Mouse (Mus musculus) skeletal muscle tissue, adult 2 months (tissue): ENCODE results near the gene Aak1.
"Not testable (repeated sequence)": the region's sequence is repeated elsewhere in the genome, so short reads cannot be mapped to it uniquely, and the experiment has no call there.

Source experiments
- DNase-seq: peaks from one replicate; pipeline ENCODE4 v3.0.0-alpha.2; 2012; ENCODE audit warnings: low read depth, low spot score

Aak1 gene

DNA sequence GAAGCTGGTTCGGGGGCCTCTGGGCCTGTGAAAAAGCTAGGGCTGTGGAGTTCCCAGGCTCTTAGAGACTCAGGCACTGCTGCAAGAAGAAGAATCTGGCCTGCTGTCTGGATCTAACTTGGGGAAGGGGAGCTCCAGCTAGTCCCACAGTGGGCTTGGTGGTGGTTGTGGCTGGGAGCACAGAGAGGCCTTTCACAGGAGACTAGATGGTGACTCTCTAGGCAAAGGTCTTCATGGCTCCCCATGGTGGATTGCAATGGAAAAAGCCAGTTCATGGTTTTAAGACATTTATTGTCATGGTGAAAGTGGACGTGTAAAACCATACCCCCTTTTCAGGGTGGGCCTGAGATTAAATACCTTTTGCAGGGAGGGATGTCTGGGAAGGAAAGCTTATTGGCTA lies 10.2 kb upstream of the Aak1 start:
- DNase-seq: no peak

DNA sequence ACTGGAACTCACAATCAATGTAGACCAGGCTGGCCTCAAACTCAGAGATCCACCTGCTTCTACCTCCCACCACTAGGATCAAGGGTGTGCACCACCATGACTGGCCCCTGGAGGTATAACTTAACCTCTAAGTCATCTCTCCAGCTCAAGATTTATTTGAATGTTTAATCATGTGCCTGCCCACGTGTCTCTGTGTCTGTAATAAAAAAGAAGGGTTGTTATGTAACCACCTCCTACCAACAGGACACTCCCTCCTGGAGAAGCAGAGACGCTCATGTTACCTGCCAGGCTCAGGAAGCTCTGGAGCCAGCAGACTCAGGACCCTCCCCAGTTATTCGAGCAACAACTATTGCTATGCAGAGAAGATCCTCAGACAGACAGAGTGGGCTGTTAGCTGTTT lies 7.4 kb upstream of the Aak1 start:
- no peak for DNase-seq

DNA sequence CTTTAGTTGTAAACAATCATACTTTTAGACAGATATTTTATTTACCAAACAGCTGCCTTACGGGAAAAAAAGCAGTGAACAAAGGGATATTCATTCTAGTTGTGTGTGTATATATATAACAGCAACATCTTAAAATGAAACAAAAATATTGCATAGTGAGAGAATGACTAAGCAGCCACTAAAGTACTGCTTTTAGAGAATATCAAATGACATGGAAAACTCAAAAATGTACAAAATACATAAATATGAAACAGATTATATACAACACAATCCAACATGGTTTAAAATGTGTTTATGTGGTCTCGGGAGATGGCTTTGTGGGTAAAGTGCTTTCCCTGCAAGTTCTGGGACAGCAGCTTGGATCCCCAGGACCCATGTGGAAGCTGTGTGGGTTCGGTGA lies 5.7 kb upstream of the Aak1 start:
- no peak for DNase-seq

DNA sequence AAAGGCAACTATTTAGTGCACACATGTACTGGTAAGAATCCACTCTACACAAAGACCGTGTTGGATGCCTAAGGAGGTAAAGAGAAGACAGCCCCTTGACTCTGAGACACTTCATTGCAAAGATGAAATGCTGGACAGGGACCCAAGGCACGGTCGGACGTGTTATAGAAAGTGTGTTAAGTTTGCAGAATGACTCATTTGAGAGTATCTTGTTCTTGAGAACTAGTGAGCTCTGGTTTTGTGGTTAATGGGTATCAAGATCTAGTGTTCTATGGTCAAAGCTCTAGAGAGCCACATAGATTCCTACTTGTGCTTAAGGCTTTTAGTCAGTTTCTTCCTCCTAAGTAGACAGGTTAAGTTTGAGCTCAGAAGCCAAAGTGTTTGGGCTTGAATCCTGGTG lies 2.9 kb upstream of the Aak1 start:
- no peak for DNase-seq

DNA sequence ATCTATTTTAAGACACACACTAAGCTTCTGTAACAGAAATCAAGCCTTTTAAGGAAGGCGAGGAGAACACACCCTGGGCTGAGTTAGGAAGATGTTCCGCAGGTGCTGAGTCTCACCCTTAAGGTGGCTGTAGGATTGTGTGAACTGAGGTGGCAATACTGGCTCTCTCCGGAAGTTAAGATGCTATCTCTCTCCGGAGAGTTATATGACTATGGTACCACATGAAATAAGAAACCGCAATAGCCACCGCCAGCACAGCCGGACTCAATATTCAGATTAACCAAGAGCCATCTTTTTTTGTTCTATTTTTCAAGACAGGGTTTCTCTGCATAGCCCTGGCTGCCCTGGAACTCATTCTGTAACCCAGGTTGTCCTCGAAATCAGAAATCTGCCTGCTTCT lies 1.5 kb upstream of the Aak1 start:
- DNase-seq: no peak

DNA sequence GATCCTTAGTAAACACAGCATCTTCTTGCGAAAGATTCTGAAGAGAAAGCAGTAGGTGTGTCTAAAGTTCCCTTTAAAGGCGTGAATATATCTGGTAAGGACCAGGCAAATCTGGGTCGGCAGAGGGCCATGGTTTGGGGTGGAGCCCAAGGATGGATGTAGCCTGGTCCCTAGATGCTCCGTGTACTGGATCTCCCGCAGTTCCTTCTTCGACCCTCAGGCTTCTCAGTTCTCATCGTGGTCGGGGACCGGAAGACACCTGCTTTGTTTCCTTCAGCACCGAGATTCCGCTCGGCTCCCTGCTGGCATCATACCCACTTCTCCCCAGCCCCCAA lies 770 bp upstream of the Aak1 start:
- no peak for DNase-seq

DNA sequence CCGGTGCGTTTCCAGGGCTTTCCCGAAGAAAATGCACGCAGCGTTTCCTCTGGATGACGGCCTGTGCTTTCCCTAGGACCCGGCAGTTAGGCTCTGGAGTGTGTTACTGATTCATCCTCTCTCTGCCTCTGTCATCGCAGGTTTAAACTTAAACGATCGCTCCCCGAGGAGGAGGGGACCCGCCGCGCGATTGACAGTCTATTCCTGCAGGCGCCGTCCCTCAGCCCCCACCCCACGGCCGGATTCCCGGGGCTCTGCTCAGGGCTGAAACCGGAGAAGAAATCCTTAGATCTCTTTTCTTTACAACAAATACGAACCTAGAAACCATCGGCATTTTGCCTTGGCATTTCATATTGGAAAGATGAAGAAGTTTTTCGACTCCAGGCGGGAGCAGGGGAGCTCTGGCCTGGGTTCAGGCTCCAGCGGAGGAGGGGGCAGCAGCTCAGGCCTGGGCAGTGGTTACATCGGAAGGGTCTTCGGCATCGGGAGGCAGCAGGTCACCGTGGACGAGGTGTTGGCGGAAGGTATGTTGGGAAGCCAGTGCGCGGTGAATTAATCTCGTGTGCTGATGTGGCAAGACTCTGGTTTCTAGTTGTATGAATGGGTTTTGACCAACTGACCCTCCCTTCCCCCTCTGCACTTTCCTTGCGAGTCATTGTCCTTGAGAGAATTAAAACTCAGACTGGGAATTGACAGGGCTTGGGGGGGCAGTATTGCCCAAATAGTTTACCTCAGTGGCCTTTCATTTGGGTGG lies 552 bp downstream of the Aak1 start:
- no peak for DNase-seq

DNA sequence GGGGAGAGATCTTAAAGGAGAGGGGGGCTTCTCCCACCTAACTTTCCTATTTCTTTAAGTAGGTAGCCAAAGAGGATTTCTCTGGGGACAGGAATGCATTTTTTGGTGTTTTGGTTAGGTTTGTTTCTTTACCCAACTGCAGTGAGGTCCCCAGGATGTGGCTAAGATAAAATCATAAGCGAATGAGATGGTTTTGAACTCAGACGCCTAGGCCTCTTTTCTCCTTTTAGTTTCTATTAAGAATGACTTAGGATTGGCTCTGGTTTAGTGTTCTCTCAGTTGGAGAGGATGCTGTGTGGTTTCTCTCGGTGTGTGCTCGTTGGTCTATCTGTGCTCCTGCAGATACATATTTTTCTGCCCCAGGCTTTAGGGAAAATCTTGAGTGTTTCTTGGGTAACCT lies 1.3 kb downstream of the Aak1 start:
- no peak for DNase-seq

DNA sequence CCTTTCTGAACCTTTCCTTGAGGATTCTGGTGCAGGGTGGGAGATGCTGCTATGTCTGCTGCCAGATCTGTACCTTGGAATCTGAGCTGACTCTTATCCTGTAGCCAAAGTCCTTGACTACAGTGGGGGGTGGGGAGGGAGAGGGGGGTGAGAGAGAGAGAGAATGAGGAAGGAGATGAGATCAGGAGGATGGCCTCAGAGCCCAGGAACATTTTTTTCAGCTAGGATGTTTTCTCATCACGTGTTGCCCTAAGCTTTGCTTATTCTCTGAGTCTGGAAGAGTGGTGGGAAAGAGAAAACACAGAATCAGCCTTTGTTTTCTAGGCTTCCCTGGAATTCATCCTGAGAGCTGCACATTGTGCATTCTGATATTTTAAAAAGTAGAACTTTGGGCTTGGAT lies 2.2 kb downstream of the Aak1 start:
- no peak for DNase-seq

DNA sequence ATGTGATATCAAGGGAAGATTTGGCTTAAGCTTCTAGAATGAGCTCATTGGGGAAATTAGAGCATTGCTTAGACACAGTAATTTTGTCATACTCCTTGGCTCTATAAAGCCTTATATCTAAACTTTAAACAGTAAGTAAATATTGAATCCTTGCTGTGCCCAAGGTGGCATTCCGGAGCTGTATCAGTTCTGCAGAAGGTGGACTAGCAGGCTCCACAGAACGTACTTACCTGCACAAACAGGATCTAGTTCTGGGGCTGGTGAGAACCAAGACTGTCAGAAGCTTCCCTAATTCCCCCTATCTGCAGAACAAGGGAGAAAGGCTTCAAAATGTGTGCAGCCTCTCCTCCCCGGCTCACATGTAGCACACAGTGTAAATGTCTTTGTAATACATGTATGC lies 4.6 kb downstream of the Aak1 start:
- DNase-seq: no peak

DNA sequence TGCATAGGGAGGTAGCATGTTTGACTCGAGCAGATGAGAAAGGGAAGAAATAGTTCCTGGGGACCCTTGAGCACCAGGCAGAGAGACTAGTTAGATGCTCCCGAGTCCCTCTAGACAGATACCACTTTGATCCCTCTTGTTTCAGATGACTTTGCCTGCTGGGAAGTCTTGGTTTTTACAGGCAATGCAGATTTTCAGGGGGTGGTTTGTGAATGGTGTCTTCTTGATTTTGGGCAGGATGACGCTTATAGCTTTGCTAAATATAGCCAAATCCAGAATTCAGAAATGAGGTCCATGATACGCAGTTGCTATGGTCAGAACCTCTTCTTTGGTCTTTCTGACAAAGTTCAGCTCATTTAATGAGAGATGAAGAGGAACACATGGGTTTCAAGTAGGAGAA lies 5.6 kb downstream of the Aak1 start:
- no peak for DNase-seq

DNA sequence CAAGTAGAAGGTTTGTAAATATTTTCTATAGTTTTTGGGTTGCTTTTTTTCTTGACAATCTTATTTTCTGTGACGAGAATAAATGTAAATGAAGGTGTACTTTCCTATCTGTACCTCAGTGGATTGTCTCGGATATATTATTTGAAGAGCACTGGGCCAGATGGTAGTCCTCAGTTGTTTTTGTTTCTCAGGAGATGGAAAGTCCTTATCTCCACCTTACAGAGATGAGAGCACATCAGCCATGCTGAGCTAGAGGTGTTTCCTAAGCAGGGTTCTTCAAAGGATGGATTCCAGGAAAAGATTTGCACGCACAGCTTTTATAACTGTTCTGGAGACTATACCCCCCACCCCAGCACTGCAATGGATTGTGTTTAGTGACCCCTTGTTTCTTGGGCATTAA lies 9.3 kb downstream of the Aak1 start:
- no peak for DNase-seq

DNA sequence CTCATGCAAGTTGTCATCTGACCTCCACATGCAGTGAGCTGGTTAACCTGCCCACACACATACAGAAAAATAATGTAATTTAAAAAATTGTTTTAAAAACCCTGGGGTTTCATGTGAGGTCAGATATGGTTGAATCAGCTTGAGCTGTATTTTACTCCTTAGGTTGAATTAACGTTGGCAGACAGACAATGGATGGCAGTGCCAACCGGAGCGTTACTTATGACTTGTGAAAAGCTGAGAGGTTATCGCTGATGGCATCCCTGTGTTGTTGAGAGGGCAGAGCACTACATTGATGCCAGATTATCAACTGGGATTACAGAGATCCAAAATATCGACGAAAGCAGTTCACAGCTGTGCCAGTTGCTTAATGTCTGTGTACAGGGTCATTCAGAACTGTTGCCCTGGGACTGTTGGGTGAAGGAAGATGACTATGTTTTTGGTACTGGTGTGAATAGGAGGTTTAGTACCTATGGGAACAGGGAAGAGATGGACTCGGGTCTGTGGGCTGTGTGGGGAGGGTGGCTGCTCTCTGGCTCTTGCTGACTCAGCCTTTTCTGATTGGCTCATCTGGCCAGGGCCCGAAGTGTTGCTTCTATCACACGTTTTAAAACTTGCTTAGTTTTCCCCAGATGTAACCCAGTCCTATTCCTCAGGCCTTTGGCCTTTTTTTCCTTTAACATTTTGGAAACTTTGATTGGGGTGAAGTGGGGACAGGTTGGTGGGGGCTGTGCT lies 11.6 kb downstream of the Aak1 start:
- no peak for DNase-seq

DNA sequence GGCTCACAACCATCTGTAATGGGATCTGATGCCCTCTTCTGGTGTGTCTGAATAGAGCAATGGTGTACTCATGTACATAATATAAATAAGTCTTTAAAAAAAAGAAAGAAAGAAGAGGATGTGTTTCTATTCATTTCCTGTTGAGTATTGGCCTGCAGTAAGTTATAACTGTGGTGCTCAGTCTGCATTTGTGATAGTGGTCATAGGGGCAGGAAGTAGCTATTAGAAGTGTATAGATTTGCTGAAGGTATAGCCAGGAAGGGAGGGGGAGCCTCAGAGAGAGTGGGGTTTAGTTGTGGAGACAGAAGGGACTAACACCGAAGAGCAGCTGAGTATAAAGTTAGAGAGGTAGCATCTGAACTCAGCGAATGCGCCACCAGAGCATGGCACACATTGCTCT lies 15.0 kb downstream of the Aak1 start:
- DNase-seq: no peak

DNA sequence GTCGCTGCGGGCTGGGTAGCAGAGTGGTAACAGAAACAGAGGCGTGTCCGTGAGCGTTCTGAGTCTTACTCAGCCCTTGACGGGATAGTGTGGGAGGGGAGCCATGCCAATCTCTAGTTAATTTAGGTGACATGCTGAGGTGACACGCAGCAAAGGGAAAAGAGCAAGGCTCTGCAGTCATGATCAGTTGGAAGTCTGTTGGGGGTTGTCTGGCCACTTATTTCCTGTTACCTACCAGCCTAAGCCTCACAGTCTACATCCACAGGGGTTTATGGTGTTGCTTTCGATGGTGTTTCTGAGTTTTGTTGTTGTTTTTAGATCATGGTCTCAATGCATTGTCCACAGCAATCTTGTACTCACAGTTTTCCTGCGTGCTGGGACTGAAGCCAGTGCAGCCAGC lies 21.0 kb downstream of the Aak1 start:
- no peak for DNase-seq

DNA sequence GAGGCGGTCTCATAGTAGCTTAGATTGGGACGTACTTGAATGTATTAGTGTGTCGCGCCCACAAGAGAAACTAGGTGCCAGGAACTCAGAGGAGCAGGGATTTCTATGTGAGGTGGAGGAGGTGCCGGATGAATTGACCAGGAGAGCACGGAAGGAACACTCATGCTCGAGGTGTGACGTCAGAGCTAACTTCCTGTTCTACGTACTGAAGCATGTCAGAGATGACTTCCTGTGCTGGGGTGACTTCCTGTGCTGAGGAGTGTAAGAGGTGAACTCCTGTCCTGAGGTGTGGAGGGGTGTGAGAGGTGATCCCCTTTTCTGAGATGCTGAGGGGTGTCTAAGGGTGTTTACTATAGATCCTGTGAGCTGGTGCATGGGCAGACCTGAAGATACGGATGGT lies 22.5 kb downstream of the Aak1 start:
- no peak for DNase-seq

DNA sequence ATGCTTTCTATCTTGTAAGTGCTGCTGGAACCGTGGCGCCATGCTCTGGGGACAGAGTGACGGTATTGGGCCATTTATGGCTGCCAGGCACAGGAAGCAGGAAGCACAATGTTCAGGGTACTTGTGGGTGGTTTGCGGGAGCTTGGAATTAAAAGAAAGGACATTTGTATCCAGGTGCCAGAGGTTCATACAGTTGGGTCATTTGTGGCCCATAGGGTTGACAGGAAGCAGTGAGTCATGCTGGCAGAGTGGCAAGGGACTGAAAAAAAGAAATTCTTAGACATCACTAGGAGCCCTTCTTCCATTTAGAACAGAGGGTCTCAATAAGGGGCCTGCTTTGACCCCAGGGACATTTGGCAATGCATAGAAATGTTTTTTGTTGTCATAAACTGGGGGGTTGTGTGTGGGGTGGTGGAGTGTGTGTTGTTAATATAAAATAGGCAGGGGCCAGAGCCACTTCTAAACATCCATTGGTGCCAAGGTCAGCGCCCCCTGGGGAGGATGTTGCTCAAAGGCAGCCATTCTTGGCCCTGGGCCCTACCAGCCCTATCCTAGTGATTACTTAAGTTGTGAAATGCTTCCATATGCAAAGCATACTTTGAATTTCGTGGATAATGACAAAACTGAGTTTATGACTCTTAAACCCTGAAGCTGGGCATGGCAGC lies 25.5 kb downstream of the Aak1 start:
- no peak for DNase-seq

DNA sequence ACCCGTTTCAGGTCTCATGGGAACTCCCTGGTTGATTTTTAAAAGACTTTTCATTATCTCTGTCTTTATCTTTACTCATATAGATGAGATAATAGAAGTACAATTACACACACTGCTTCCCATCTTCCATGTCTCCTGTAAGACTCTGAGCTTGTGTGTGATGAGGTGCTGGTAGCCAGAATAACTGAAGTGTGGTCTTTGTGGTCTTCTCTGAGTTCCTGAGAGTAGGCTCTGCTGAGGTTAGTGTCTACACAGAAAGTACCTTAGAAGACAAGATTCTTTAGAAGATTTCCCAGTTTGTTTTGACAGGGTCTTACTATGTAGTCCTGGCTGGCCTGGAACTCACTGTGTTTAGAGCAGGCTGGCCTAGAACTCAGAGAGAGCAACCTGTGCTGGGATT lies 27.1 kb downstream of the Aak1 start:
- DNase-seq: no peak

DNA sequence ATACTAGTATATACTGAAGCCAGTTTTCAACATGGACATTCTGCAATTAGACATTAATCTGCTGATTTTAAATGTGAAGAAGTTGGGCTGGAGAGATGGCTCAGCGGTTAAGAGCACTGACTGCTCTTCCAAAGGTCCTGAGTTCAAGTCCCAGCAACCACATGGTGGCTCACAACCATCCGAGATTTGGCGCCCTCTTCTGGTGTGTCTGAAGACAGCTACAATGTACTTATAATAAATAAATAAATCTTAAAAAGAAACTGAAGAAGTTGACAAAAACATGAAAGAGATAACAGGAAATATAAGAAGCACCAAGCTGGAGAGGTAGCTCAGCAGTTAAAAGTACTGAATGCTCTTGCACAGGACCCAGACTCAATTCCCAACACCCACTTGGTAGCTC lies 29.3 kb downstream of the Aak1 start:
- DNase-seq: not testable (repeated sequence)

DNA sequence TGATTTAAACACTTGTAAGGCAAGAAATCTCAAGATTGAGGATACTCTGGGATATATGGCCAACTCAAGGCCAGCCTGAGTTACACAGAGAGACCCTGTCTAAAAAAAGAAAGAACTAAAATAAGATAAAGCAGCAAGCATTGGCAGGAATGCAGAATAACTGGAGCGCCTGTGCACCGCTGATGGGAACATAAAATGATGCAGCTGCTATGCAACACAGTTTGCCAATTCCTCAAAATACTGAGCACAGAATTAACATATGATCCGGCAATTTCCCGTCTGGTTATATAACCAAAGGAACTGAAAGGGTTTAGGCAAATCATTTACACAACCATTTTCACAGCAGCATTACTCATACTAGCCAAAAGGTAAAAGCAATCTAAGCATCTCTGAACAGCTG lies 30.0 kb downstream of the Aak1 start:
- peak; percentile 47 for DNase-seq

DNA sequence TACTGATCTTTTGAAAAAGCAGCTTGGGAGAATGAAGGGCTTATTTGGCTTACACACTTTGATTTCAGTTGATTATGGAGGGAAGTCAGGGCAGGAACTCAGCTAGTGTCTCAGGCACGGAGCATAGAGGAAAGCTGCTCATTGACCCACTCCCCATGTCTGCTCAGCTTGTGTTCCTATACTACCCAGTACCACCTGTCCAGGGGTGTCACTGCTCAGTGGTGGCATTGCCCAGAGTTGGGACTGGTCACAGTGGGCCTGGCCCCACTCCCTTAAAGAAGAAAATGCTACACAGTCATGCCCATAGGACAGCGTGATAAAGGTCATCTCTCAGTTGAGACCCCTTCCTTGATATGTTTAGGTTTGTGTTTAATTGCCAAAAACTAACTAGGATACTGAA lies 34.9 kb downstream of the Aak1 start:
- no peak for DNase-seq

DNA sequence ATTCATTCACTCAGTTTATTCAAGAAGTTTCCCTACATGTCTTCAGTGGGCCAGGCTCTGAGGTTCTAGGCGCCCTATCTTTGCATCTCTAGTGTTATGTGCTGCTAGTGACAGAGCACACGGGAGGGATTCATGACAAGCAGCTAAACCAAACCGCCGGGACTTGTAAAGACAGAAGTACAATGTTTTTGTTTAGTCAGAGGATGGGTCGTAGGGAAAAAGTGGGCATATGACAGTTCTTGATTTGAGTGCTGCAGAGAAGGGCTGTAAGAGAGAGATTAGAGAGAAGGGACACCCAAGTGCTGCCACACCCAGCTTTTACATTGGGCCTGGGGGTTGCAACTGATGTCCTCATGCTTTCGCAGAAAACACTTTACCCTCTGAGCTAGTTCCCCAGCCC lies 35.4 kb downstream of the Aak1 start:
- no peak for DNase-seq
